Mouse (Mus musculus) hindbrain, embryonic 16.5 days (tissue): ENCODE measurements at regions not wholly inside any gene's neighbourhood (a gene's known extent, or its start where the extent isn't known, plus 50 kb on each side); places are given as distances from the start of the nearest gene placed in this dataset.
A peak's percentile ranks its signal among the peaks of the same experiment; 100 is the strongest.

ENCODE experiments used
- ATAC-seq: fragments of 200-750 bp; cut with Nextera tagmentation; 2 replicates; pipeline ENCODE4 v1.8.0; 2017; ENCODE audit warnings: moderate TSS enrichment, moderate library complexity
- H3K27ac ChIP-seq: fragments of 300-500 bp; sonication (generic); 2 replicates; pipeline ENCODE4 v1.5.1; 2014; ENCODE audit warnings: low read depth, mild to moderate bottlenecking, control low read depth, low read length, moderate library complexity
- H3K27me3 ChIP-seq: fragments of 300-500 bp; sonication (generic); replicated peaks from 2 replicates; pipeline ENCODE4 v1.6.1; 2014; ENCODE audit warnings: low read length; ENCODE audit not compliant: control insufficient read depth, insufficient read depth
- H3K36me3 ChIP-seq: fragments of 300-500 bp; sonication (generic); 2 replicates; pipeline ENCODE4 v1.6.1; 2014; ENCODE audit warnings: mild to moderate bottlenecking, low read length, moderate library complexity, mixed read lengths; ENCODE audit not compliant: control insufficient read depth, insufficient read depth
- H3K4me1 ChIP-seq: fragments of 300-500 bp; sonication (generic); 2 replicates; pipeline ENCODE4 v1.6.1; 2014; ENCODE audit warnings: low read depth, low read length; ENCODE audit not compliant: control insufficient read depth, insufficient read depth
- H3K4me2 ChIP-seq: fragments of 300-500 bp; sonication (generic); 2 replicates; pipeline ENCODE4 v1.6.1; 2014; ENCODE audit warnings: mild to moderate bottlenecking, low read length, control low read depth, moderate library complexity
- H3K4me3 ChIP-seq: fragments of 300-500 bp; sonication (generic); 2 replicates; pipeline ENCODE4 v1.5.1; 2014; ENCODE audit warnings: mild to moderate bottlenecking, low read length, control low read depth, moderate library complexity
- H3K9ac ChIP-seq: fragments of 300-500 bp; sonication (generic); 2 replicates; pipeline ENCODE4 v1.6.1; 2014; ENCODE audit warnings: low read depth, mild to moderate bottlenecking, control low read depth, low read length, moderate library complexity
- H3K9me3 ChIP-seq: fragments of 300-500 bp; sonication (generic); 2 replicates; pipeline ENCODE4 v1.6.1; 2014; ENCODE audit warnings: mild to moderate bottlenecking, low read length, moderate library complexity; ENCODE audit not compliant: control insufficient read depth
- WGBS: fragments of 180-500 bp; shearing (Covaris S2); extraction: QIAGEN DNeasy Blood & Tissue Kit; methylation state at CpG from one replicate; pipeline ENCODE4 v1.1.7; 2014; 5-methylcytosine and 5-hydroxymethylcytosine counted together

DNA sequence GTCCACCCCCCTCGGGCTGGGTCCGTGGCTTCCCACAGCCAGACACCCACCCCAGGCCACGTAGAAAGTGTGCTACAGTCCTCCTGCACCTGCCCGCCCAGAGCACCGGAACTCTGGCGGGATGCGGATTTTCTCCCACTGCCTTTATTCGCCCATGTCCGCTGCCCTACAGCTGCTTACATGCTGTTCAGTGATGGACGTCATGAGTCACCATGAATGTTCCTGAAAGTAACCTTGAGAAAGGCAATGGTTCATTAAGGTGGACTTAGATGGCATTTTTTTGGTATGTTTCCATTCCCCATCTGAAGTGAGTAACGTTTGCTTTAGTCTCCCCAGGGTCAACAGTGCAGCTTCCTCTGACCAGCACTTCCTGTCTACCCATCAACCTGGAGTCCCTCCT, 497.8 kb downstream of the Dcdc2c start:
- WGBS: 92% methylated on average over 11 of the region's 11 CpGs
- H3K4me1 ChIP-seq: peaks cover 4% of the 10 kb centered on the region
- no peaks in the 10 kb centered on the region for H3K27me3 ChIP-seq
- no peaks in the 10 kb centered on the region for H3K9me3 ChIP-seq
- no peak overlapping the region for H3K4me2 ChIP-seq
- H3K36me3 ChIP-seq: no peaks in the 10 kb centered on the region
- no peak overlapping the region for H3K4me3 ChIP-seq
- ATAC-seq: no peak
- no peak overlapping the region for H3K9ac ChIP-seq
- no peak overlapping the region for H3K27ac ChIP-seq

- Histone ChIP-seq H3K4me1 (no peaks in the 10 kb centered on the region; the same call in 1 of the 2 replicates), H3K27ac (no peak overlapping the region), H3K4me3 (no peak overlapping the region), H3K9me3 (no peaks in the 10 kb centered on the region), H3K36me3 (no peaks in the 10 kb centered on the region), H3K4me2 (no peak overlapping the region), H3K27me3 (no peaks in the 10 kb centered on the region), H3K9ac (no peak overlapping the region)
- ATAC-seq: no peak
- 51% methylated on average over 4 of the region's 4 CpGs for WGBS
Observed at GRCm38 (mm10) chr12:28047989-28048388, 504.2 kb downstream of the Dcdc2c start.

GRCm38 (mm10) chr12:28038161-28038911, 513.9 kb downstream of the Dcdc2c start:
- 87% methylated on average over 7 of the region's 7 CpGs for WGBS
- Histone ChIP-seq H3K9me3 (no peaks in the 10 kb centered on the region), H3K9ac (no peak overlapping the region), H3K27me3 (no peaks in the 10 kb centered on the region), H3K36me3 (no peaks in the 10 kb centered on the region), H3K4me3 (no peak overlapping the region), H3K4me2 (no peak overlapping the region), H3K4me1 (no peaks in the 10 kb centered on the region), H3K27ac (no peak overlapping the region)
- no peak for ATAC-seq

- Histone ChIP-seq H3K9me3 (no peaks in the 10 kb centered on the region), H3K4me2 (no peak overlapping the region), H3K4me3 (no peak overlapping the region), H3K27ac (no peak overlapping the region), H3K9ac (no peak overlapping the region), H3K27me3 (no peaks in the 10 kb centered on the region), H3K36me3 (no peaks in the 10 kb centered on the region), H3K4me1 (no peaks in the 10 kb centered on the region)
- WGBS: 90% methylated on average over 2 of the region's 2 CpGs
- no peak for ATAC-seq
Observed at GRCm38 (mm10) chr12:27999170-27999569, 553.0 kb downstream of the Dcdc2c start.

GRCm38 (mm10) chr12:27992152-27992551, 560.0 kb downstream of the Dcdc2c start:
- Histone ChIP-seq H3K4me1 (no peaks in the 10 kb centered on the region), H3K27ac (no peak overlapping the region), H3K9me3 (no peaks in the 10 kb centered on the region), H3K4me3 (no peak overlapping the region), H3K4me2 (no peak overlapping the region), H3K9ac (no peak overlapping the region), H3K27me3 (no peaks in the 10 kb centered on the region), H3K36me3 (no peaks in the 10 kb centered on the region)
- 84% methylated on average over 3 of the region's 3 CpGs for WGBS
- no peak for ATAC-seq

GRCm38 (mm10) chr12:27984261-27984841, 567.8 kb downstream of the Dcdc2c start:
- Histone ChIP-seq H3K9me3 (no peaks in the 10 kb centered on the region), H3K4me3 (no peak overlapping the region), H3K27ac (no peak overlapping the region), H3K4me2 (no peak overlapping the region), H3K36me3 (no peaks in the 10 kb centered on the region), H3K9ac (no peak overlapping the region), H3K4me1 (no peaks in the 10 kb centered on the region), H3K27me3 (no peaks in the 10 kb centered on the region)
- ATAC-seq: no peak
- 77% methylated on average over 3 of the region's 3 CpGs for WGBS

GRCm38 (mm10) chr12:27978257-27978931, 573.8 kb downstream of the Dcdc2c start:
- no peaks in the 10 kb centered on the region for H3K36me3 ChIP-seq
- WGBS: 24% methylated on average over 8 of the region's 8 CpGs
- no peaks in the 10 kb centered on the region for H3K27me3 ChIP-seq
- no peaks in the 10 kb centered on the region for H3K9me3 ChIP-seq
- peak overlapping the region; percentile 51 for H3K27ac ChIP-seq
- no peak overlapping the region for H3K4me3 ChIP-seq
- peak; percentile 42; the same call in 1 of the 2 replicates for ATAC-seq
- no peak overlapping the region; the same call in 1 of the 2 replicates for H3K4me2 ChIP-seq
- peak overlapping the region; percentile 35 for H3K9ac ChIP-seq
- peaks cover 15% of the 10 kb centered on the region for H3K4me1 ChIP-seq

- WGBS: 44% methylated on average over 9 of the region's 9 CpGs
- ATAC-seq: no peak
- no peaks in the 10 kb centered on the region for H3K27me3 ChIP-seq
- H3K36me3 ChIP-seq: no peaks in the 10 kb centered on the region
- H3K4me3 ChIP-seq: no peak overlapping the region
- no peak overlapping the region for H3K9ac ChIP-seq
- H3K9me3 ChIP-seq: no peaks in the 10 kb centered on the region
- peaks cover 15% of the 10 kb centered on the region for H3K4me1 ChIP-seq
- H3K27ac ChIP-seq: peak overlapping the region; percentile 51
- no peak overlapping the region for H3K4me2 ChIP-seq
Observed at GRCm38 (mm10) chr12:27977548-27978256, 574.5 kb downstream of the Dcdc2c start.

- H3K27me3 ChIP-seq: no peaks in the 10 kb centered on the region
- H3K9me3 ChIP-seq: no peaks in the 10 kb centered on the region
- no peaks in the 10 kb centered on the region for H3K36me3 ChIP-seq
- WGBS: 40% methylated on average over 3 of the region's 3 CpGs
- no peak overlapping the region for H3K27ac ChIP-seq
- H3K4me1 ChIP-seq: peaks cover 7% of the 10 kb centered on the region
- ATAC-seq: no peak
- no peak overlapping the region for H3K4me2 ChIP-seq
- H3K4me3 ChIP-seq: no peak overlapping the region
- H3K9ac ChIP-seq: no peak overlapping the region
Observed at GRCm38 (mm10) chr12:27962908-27963307, 589.3 kb downstream of the Dcdc2c start.
